Mouse (Mus musculus) liver, embryonic 14.5 days (tissue): ENCODE measurements around the gene Pdxdc1.

Source experiments
- CTCF ChIP-seq: IDR thresholded peaks from 2 replicates; pipeline ENCODE4 v1.5.1; 2016; ENCODE audit warnings: antibody characterized with exemption, low read depth, control low read depth
- EP300 ChIP-seq: IDR thresholded peaks from 2 replicates; pipeline ENCODE4 v1.6.1; 2016; ENCODE audit warnings: antibody characterized with exemption, low read depth

DNA sequence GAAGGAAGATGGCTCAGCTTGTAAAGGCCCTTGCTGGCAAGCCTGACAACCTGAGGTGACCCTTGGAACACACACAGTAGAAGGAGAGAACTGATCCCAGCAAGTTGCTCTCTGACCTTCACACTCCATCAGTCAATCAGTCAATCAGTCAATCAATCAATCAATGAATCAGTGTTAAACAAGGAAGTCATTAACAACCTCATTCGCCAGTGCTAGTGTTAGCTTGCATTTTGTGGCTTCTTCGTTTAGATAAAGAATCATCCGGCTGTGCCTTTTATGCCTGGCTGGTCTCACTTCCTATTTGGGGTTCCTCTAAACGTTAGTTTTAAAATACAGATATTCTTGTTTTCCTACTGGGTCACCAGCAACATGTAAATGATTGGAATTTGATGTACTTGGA, 41.2 kb upstream of the Pdxdc1 start:
- TF ChIP-seq CTCF (no peak), EP300 (no peak)
